Mouse (Mus musculus) cerebellum, adult 11-12 months (tissue): ENCODE measurements around the gene Dgcr2.

Experiments
- DNase-seq: peaks from one replicate; pipeline ENCODE4 v3.0.0; 2022

Gene Dgcr2

DNA sequence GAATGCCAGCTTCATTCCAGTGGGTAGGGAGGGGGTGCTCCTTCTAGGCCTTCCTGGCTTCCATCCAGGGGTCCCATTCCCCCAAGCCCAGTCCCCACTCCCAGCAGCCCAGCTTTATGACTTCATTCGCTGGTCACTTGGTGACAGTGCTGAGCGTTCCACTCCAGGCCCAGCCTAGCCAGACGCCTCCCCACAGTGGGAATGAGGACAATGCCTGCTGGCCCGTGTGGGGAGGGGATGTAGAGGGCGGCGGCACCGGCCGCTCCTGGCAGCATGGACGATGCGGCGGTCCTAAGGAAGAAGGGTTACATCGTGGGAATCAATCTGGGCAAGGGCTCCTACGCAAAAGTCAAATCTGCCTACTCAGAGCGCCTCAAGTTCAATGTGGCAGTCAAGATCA, at the start of gene Dgcr2, which contains the start of gene Tssk2:
Gene Dgcr2 (minus strand): TSS at position 101 of the 400 bp plus-strand sequence.
Gene Tssk2 (plus strand): TSS at position 176 of the 400 bp plus-strand sequence.
- DNase-seq, result no peak

GRCm38 (mm10) chr16:17945081-17945831, 46.9 kb upstream of the Dgcr2 start:
- no peak for DNase-seq

- DNase-seq, result no peak
Observed at GRCm38 (mm10) chr16:17943466-17943865, 45.1 kb upstream of the Dgcr2 start.

- no peak for DNase-seq
Observed at GRCm38 (mm10) chr16:17939255-17939751, 40.9 kb upstream of the Dgcr2 start.

DNA sequence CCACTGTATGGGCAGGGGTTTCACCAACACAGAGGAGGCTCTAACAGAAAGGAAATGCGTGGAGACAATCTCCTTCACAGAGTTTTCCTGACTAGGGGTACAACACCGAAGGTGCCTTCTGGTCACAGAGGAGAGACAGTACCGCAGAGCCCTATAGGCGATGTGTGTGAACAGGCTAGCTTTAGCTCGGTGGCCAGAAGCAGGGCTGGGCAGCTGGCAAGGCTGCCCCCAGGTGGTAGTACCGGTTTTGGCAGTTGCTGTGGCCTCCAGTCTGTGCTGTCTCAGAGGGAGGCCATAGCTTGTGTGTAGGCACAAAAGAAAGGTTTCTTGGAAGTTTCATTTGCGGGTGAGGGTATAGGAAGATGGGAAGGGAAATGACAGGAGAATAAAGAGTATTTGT, 40.5 kb upstream of the Dgcr2 start:
- DNase-seq, result peak; percentile 71

GRCm38 (mm10) chr16:17938187-17938586, 39.8 kb upstream of the Dgcr2 start:
- DNase-seq, result no peak

- DNase-seq, result peak; percentile 3
Observed at GRCm38 (mm10) chr16:17936776-17937175, 38.4 kb upstream of the Dgcr2 start.

GRCm38 (mm10) chr16:17934445-17934910, 36.1 kb upstream of the Dgcr2 start:
- DNase-seq, result no peak

- DNase-seq, result no peak
Observed at GRCm38 (mm10) chr16:17933594-17934444, 35.5 kb upstream of the Dgcr2 start.

DNA sequence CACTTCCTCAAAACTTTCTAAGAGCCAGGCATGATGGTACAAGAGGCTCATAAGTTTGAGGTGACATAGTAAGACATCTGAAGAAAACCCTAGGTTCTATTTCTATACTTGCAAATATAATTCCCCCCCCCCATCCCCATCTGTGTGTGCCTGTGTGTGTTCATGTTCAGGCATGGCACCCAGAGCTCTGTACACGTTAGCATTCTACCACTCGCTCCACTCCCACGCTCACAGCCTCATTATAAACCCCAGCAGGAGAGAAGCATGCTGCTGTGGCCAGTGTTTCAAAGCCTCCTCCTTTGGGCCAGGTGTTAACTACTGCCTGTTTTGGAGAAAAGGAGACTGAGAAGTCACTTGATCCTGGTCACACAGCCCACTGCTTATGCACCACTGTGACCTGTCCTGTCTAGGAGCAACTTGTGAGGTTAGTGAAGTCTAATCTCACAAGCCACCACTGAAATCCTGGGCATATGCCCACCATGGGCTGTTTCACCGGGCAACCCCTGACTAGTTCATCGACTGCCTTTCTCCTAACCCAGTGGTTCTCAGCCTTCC, 33.6 kb upstream of the Dgcr2 start:
- DNase-seq, result no peak

GRCm38 (mm10) chr16:17929631-17930030, 31.3 kb upstream of the Dgcr2 start:
- peak; percentile 44 for DNase-seq

GRCm38 (mm10) chr16:17929211-17929610, 30.8 kb upstream of the Dgcr2 start:
- DNase-seq, result peak; percentile 27

DNA sequence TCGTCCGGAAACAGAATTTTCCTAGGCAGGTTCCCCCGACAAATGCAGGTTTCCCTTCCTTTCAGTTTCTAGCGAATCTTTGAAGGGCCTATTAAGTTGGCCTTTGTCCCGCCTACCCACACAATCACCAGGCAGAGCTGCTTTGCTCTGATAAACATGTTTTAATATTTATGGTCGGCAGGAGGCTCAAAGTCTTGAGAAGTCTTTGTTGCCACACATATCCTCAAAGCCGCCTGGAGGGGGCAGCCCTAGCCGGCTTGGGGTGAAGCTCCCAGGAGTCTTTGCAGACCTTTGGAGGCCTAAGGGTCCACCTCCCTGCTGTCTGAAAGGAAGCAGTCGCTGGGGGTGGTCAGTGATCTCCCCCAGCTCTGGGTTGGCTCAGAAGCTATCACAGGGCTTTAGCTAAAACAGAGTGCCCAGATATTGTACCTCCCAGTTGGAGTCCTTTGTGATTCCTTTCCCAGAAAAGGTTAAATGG, 30.3 kb upstream of the Dgcr2 start:
- peak; percentile 65 for DNase-seq

- DNase-seq, result peak; percentile 75
Observed at GRCm38 (mm10) chr16:17928087-17928580, 29.8 kb upstream of the Dgcr2 start, which contains the start of gene Slc25a1. TSS of gene Slc25a1 (minus strand) at chr16:17928219.

DNA sequence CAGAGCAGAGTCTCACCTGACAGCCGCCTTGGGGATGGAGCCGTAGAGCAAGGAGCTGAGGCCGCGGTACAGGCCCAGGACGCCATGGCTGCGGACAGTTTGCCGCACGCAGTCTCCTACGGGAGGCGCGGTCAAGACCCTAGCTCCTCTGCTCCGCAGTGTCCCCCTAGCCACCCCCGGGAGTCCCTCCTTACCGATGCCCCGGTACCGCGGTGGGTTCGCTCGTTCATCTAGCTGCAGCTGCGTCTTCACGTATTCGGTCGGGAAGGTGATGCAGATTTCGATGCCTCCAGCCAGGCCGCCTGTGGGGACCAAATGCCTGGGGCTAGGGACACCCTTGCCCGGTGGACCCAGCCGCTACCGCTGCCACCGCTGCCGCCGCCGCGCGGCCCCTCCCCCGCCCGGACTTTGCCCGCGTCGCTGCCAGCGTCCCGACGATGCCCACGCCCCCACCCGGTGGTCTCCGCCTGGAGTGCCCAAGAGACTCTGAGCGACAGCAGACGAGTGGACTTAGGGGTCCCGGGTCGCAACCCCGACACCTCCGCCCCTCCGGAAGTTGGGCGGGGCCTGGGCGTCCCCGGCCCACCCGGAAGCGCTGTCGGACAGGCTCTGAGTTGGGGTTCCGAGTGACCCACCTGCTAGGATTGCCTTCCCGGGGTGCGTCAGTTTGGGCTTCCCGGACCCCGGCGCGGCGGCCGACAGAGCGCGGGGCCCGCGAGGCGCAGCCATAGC, 29.2 kb upstream of the Dgcr2 start:
- DNase-seq, result peak; percentile 55

- DNase-seq, result no peak
Observed at GRCm38 (mm10) chr16:17922163-17922538, 23.8 kb upstream of the Dgcr2 start.

DNA sequence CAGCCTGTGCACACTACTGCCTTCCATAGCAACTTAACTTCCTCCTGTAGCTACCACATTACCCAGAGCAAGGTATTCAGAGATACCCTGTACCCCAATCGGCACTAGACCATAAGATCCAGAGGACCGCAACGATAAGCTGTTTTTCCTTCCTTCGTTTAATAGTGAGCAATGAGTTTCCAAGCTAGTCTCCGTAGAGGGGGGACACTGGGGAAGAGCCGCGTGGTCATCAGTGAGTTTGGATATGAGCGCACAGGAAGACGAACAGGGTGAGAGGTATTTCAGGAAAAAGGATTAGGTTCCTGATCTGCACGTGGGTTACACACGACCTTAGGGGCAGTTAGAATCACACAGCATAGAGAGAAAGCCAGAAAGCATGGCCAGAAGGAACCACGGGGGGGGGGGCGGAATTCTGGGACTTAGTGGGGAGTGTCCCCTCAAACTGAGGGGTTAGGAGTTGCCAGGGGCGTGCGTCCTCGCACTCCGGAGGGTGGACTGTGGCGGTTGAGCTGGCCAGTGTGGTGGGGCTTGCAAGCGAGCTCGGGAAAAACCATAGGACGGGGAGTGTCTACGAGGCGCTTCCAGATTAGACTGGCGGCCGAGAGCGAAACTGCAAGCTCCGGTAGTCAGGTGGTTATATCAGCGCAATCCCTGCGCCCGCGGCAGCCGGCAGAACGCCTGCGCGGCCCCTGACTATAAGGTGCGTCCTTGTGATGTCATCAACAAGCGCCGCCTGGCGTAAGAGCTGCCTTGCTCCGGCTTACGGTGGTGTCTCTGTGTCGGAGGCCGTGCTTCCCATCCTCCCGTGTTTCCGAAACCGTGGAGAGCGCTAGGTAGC, 23.2 kb upstream of the Dgcr2 start:
- DNase-seq, result peak; percentile 96

DNA sequence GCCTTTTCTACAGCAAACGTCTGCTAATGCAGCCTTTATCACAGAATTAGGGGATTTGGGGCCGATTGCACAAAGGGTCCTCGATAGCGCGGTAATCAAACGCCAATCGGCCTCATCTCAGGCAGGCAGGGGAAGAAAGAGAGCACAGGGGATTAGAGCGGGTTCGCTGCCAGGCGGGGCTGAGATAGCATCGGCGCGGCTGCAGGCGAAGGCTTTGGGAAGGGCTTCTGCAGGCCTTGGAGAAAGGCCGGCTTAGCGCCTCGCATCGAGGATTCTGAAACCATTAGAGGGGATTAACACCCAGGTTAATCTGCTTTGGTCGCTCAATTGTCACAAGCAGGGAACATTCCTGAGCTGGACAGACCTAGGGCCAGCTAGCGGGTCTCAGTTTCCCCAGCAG, 22.2 kb upstream of the Dgcr2 start:
- DNase-seq, result peak; percentile 22

DNA sequence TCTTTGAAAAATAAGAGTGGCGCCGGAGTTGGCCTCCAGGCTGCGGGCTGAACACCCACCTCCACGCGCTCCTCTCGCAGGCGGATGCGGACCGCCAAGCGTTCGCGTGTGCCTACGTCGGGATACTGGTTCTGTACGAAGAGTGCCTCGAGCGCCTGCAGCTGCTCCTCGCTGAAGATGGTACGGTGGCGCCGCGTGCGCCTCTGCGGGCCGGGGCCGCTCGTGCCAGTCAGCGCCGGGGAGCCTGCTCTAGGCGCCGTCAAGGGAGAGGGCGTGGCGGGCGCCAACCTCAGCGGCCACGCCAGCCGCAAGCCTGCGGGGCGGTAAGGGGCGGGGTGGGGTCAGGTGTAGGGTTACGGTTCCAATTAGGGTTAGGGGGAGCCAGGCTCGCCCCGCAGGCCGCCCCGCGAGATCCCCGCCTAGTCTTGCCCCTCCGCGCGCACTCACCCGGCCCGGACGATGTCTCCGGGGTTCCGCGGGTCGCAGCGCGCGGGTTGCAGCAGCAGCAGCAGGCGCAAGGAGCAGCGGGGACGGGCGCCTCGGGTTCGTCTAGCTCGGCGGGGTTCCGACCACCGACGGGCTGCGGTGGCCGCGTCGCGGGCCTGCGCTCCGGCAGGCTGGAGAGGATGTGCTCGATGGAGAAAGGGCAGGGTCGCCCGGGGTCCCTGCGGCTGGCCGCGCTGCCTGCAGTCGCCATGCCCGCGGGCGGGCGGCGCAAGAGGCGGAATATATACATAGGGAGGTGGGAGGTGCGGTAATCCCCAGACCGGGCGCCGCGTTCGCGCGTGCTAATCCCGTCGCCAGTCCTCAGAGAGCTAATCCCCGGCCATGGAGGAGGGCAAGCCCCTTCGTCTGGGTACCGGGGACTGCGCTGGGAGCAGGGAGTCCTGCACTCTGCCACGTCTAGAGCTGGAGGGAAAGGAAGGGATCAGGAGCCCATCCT, 16.2 kb upstream of the Dgcr2 start, which contains the start of gene Gsc2:
Gene Gsc2 (minus strand): TSS at position 753 of the 943 bp plus-strand sequence.
- DNase-seq, result no peak

- DNase-seq, result peak; percentile 94
Observed at GRCm38 (mm10) chr16:17911052-17911595, 12.8 kb upstream of the Dgcr2 start, which contains the start of gene Ess2. TSS of gene Ess2 (minus strand) at chr16:17911348.
